Mouse (Mus musculus): ENCODE measurements around the gene Ndnf. TPM values are rescaled to one million over a fixed set of nuclear protein-coding genes. Genes with fewer than 3 reads are reported as not detected.

Ndnf gene
- total RNA-seq, 2 experiments from 2014 or later, result not detected

DNA sequence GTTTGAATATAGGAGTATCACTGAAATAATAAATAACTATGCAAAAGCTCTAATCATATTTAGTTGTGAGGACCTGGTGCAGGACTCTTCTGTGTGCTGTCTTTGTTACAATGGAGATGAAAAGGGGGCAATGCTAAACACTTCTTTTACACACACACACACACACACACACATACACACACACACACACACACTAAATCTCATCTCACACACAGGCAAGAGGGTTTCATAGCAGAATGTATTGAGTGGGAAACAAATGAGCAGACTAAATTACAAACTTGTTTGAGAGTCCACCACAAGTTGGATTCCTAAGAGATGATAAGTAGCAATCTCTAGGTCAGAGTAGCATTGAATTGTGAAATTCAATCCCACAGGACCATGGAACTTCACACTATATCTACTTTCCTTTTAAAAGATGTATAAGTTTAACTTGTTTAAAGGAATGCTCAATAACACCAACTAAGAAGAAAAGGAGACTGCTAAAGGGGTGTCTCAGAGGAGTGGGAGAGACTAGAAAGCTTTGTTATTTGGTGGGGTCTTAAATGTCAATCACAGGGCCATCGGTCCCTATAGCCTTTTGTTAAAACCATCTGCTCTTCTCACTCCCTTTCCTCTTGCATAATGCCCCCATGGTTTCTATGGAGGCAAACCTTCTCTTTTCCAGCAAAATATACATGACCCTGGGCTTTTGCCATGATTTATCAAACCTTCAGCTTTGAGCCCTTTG is 71.9 kb downstream of the Ndnf start:
- no peak for ATAC-seq (replicated peaks; ENCODE audit: low FRiP score, poor library complexity, severe bottlenecking)

DNA sequence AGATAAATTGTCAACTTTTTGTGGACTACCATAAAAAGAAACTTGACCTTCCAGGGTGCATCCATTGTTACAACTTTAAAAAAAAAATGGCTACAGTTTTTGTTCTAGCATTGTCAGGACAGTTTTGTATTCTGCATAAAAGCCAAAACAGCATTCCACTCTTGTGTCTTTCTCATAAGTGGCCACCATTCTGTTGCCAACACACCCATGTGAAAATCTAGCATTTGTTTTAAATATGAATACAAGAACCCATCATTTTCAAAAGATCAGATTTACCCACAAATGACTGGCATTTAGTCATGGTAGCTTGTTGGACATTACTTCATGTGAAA is 72.4 kb downstream of the Ndnf start:
- no peak for ATAC-seq (replicated peaks; ENCODE audit: low FRiP score, poor library complexity, severe bottlenecking)

DNA sequence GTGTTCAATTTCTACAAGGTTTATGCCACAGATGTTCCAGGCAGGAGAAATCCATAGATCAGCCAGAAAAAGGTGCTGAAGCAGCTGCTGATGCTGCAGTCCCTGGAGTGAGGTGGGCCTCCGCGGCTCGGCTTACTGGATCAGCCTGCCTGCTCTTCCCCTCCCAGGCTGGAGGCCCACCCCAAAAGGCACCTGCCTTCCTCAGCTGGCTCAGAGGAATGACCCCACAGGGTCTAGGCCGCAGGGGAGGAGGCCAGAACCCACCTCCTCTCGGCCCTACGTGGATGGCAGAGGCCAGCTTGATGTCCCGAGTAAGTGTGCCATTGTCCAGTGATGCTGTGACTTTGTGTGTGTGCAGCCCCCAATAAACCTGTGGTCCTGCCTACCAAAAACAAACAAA is 86.8 kb downstream of the Ndnf start:
- ATAC-seq (replicated peaks; ENCODE audit: low FRiP score, poor library complexity, severe bottlenecking), result no peak

DNA sequence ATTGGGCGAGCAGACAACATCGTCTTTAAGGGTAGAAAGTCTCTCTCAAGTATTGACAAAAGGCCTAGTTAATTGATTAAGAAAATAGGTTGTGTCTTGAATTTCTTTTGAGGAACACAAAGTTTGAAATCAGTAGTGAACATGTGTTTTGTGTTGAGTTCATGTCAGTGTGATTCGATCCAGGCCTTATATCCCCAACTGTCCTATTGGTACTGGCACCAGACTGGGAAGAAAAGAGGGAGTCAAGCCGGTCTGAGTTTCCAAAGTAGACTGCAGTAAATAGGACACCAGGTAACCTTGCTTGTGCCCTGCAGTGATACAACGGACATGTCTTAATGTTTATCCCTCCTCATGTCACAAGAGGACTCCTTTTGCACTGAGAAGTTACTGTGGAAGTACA is 87.8 kb downstream of the Ndnf start:
- ATAC-seq (replicated peaks; ENCODE audit: low FRiP score, poor library complexity, severe bottlenecking), result no peak

DNA sequence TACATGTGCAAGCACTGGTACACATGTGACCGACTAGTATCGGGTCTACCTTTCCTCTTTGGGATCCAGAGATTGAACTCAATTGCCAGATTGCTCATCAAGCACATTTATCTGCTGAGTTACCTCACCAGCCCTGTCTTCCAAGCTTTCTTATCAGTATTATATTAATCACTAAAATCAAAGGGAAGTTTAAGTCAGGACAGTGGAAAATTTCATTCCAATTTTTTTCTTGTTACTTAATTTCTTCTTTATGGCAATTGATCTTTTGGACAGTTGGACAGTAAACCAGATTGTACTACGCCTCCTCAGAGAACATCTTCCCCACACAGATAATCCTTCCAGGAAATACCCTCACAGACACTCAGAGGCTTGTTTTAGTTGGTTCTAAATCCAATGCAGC is 88.7 kb downstream of the Ndnf start:
- no peak for ATAC-seq (replicated peaks; ENCODE audit: low FRiP score, poor library complexity, severe bottlenecking)

Other genes with a start within 250 kb of the Ndnf start
- gene Tnip3, start 146.3 kb upstream of the Ndnf start, total RNA-seq (2015; ENCODE audit: low replicate concordance), result not detected in 2 replicates
- gene Tnip3, start 146.3 kb upstream of the Ndnf start, total RNA-seq (2017; ENCODE audit: low replicate concordance), result 0.30 TPM in 1 of 2 replicates, not detected in the other
- gene Prdm5, start 107.4 kb downstream of the Ndnf start, total RNA-seq (2015; ENCODE audit: low replicate concordance), result 1.4 TPM in 1 of 2 replicates, not detected in the other
- not detected in 2 replicates for gene Prdm5, start 107.4 kb downstream of the Ndnf start, total RNA-seq (2017; ENCODE audit: low replicate concordance)